Mouse (Mus musculus) gastrocnemius, postnatal 36 days (tissue): ENCODE results near the gene Nacc2. TPM values are rescaled to one million over a fixed set of nuclear protein-coding genes. Genes with fewer than 3 reads are reported as not detected.

Experiments used
- DNase-seq, 2 experiments: peaks; one replicate each; pipeline ENCODE4 v3.0.0; 2022
- intact Hi-C: fragments of 180-260 bp; cut with DNase I; formaldehyde crosslinking; loops from one replicate; pipeline ENCODE4 v1.15.1; 2025
- total RNA-seq, 2 experiments: library from RNA; stranded (reverse); gene quantifications; 2 replicates each; pipeline ENCODE4 v1.2.3; 2021

Nacc2 gene
- total RNA-seq, 2 experiments from 2014 or later, result 16.3 to 27.7 TPM

GRCm38 (mm10) chr2:26140903-26141302, 17.9 kb upstream of the Nacc2 start:
- no peak for DNase-seq
- intact Hi-C loops, result loop anchor here (10.0 kb wide), 1 partner anchor 306 kb away; no protein-coding TSS in a partner anchor

DNA sequence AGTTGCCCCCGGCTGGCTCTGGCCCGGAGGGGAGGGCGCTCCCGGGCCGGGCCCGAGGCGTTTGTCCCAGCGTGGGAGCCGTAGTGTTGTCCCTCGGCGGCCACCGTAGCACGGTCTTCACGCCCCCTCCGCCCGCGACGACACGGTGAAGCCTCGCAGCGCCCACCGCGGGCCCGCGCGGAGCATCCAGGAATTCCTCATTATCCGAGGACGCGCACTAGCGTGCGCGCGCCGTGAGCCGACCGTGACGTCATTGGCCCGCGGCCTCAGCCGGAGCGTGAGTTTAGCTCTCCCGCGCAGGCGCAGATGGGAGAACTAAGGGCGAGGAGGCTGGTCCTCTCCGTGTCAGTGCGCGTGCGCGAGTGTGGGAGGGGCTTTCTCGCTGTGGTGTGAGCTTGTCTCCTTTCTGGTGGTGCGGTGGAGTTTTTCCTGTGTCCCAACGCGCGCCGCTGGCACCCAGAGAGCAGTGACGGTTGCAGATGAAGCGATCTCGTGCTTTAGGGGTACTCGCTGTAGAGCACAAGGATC, 17.3 kb upstream of the Nacc2 start:
- DNase-seq, result peak; percentile 99 to 100
- intact Hi-C loops, result loop anchor here (10.0 kb wide), 1 partner anchor 306 kb away; no protein-coding TSS in a partner anchor

DNA sequence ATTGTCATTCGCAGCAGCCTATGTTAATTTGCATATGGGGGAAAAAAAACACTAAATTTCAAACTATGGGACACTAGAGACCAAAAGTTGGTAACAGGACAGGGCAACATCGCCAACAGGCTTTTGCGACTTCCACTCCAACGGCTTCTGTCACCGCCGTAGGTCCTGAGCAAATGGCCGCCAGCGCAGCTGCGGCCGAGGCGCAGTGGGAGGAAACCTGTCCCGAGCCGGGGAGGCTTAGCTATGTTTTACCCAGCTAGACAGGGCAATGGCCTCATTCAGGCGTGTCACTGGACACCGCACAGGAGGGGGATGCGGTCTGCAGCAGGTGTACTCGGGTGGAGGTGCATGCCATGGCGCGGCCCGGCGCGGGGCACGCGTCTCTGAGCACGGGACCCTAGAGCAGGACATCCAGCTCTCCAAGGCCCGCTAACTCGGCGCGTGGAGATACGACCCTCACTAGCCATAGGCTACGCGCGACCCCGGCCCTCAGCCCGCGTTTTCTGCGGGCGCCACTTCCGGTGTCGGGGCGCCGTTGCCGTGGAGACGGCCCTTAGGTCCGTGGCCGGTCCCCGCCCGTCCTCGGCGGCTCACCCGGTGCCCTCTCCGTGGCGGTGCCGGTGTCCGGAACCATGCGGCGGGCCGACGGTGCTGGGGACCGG, 16.7 kb upstream of the Nacc2 start:
- intact Hi-C loops, result loop anchor here (10.0 kb wide), 1 partner anchor 305 kb away; no protein-coding TSS in a partner anchor
- DNase-seq, result peak in 1 of 2 experiments; percentile 48

GRCm38 (mm10) chr2:26139034-26139544, 16.1 kb upstream of the Nacc2 start:
- no peak for DNase-seq
- intact Hi-C loops, result no loop called here

DNA sequence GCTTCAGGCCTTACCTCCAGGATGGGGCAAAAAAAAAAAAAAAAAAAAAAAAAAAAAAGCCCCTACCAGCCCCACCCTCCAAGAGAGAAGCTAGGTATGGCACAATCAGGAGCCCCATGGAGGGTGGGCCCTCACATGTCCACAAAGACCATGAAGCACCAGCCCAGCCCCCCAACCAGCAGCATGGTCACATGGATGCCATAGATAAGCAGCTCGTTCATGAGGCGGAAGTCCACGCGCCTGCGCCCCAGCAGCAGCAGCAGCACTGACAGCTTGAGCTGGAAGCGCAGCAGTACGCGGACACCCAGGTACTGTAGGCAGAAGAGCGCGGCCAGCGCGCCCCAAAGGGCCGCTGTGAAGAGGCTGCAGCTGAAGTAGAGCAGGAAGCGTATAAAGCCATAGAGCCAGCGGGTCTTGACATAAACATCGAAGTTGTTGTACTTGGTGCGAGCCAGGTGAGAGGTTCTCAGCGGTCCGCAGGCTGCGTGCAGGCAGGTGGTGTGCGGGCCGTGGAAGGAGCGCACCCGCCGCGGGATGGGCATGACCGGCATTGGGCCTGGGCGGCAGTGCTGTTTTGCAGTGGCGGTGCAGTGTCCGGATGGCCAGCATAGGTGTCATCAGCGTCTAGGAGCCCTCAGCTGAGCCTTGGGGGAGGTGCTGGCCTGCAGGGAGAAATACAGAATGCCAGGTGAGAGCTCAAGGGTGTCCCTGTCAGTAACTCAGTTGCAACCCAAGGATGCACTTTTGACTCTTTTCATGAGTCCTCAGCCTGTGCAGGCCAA, 15.4 kb upstream of the Nacc2 start:
- intact Hi-C loops, result no loop called here
- DNase-seq, result no peak

- DNase-seq, result no peak
- intact Hi-C loops, result no loop called here
These were observed 11.6 kb upstream of the Nacc2 start for GRCm38 (mm10) chr2:26134591-26134990.

DNA sequence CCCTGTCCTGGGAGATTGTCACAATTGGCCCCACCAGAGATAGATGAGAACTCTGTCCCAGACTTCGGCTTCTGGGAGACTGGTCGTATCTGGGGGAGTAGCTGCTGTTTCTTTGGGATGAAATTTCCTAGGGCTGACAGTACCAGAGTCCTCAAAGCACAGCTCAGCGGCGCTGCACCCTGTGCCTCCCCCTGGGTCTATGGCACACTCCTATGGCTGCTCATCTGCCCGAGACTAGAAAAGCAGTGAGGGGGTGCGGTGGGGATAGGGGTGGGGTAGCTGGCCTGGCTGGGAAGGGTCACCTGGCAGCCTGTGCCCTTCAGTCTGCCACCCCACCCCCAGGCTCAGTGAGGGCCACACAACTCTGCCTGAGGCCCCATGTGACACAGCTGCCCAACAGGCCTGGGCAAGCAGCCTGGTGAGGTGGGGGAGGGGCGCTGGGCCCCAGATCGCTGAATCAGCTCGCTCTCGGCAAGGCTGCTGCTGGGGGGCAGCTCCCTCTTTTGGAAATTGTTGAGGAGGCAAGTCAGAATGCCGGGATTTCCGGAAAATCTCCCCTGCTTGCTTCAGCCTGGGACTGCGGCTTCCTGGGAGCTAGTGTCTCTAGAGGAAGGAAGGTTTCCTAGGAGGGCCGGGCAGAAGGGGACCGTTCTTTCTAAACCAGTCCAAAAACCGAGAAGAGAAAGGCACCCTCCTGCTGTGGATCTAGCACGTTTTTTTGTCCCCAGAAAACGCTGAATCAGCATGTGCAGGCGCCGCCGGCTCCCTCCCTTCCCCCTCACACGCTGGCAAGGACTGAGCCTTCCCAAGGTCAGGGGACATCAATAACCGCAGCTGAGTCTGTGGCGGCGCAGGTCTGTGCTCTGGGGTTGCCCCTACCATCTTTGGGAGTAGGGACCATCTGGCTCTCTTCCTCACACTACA, 9.9 kb upstream of the Nacc2 start:
- DNase-seq, result peak; percentile 82 to 85

GRCm38 (mm10) chr2:26131327-26131726, 8.3 kb upstream of the Nacc2 start:
- intact Hi-C loops, result no loop called here
- no peak for DNase-seq

More for the DNA sequence above, 9.9 kb upstream of the Nacc2 start:
- intact Hi-C loops, result no loop called here

GRCm38 (mm10) chr2:26129962-26130361, 6.9 kb upstream of the Nacc2 start:
- DNase-seq, result no peak
- intact Hi-C loops, result no loop called here

GRCm38 (mm10) chr2:26129346-26129745, 6.3 kb upstream of the Nacc2 start:
- intact Hi-C loops, result no loop called here
- DNase-seq, result no peak

DNA sequence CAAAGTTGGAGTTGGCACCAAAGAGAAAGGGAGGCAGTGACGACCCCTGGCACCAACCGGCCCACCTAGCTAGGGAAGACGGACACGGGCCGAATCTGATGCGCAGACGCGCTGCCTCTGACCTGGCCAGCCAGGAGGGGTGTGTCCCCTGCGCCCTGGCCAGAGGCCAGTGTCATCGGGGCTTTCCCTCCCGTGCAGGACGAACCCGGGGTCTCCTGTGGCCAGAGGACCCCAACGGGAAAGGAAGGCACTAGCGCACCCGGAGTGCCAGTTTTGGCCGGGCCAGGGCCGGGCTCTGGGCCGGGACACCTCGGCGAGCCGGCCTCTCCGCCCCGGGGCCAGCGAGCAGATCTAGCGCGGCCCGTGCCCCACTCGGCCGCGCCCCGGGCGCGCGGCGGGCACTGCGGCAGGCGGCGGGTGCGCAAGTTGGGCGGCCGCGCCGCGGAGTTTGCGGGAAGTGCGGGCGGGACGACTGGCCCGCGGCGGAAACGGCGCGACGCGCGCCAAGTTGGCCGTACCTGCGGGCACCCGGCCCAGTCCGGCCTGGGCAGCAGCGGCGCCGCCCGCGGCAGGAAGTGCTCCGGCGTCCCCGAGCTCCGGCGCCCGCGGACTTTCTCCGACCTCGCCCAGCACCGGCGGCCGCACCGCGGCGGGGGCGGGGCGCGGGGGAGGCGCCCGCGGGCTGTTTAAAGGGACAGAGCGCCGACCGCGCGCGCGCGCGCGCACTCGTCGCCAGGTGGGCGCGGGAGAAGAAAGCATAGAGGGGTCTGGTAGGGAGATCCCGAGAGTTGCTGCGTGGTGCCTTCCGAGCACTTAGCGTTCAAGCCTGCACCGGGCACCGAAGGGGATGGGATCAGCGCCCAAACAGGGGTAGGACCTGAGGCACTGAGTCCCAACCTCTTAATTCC, 595 bp downstream of the Nacc2 start:
- intact Hi-C loops, result no loop called here
- peak; percentile 63 to 69 for DNase-seq

DNA sequence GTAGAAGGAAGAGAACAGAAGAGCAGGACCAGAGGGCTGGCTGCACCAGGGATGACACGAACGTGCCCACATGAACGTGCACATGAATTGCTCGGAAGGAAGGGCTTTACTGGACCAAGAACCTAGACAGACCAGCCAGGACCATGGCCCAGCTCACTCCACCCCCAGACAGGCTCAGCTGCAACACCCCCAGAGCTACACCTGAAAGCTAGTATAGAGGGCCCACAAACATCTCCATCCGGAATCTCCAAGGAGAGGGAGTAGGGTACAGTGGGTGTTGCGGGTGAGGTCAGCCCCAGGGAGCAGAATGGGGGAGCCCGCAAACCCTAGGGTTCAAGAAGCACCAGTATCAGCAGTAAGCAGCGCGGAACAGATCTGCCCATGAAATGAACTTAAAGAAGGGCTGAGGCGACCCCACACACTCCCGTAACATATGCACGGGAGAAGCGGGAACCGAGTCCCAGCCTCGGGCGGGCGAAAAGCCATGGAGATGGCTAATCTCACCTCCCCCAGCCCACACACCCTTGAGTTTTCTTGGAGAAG, 1.4 kb downstream of the Nacc2 start:
- intact Hi-C loops, result no loop called here
- peak in 1 of 2 experiments; percentile 3 for DNase-seq

DNA sequence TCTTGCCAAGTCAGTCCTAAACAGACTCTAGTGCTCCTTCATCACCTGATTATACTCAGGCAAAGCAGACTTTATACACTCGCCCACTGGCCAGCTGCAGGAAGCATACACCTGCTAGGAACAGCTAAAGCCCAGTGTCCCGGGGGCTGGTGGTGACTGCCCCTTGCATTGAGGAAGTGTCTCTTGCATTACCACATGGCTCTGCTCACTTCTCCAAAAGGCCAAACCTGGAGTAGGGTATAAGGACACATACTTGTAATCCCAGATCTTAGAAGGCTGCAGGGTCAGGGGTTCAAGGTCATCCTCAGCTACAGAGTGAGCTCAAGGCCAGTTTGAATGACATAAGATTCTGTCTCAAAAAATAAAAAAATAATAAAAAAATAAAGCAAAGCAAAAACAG, 3.4 kb downstream of the Nacc2 start:
- intact Hi-C loops, result no loop called here
- DNase-seq, result peak in 1 of 2 experiments; percentile 3

DNA sequence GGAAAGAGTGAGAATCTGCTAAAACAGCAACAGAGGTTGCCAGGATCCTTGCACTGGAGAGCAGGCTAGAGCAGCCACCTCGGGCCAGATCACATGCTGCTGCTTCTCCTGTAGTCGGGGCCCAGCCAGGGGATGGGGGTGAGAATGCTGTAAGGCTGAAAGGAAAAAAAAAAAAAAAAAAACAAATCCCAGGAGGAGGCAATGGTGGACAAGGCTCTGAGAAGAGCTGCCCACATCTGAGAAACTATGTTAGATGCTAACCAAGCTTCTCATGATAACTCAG, 3.8 kb downstream of the Nacc2 start:
- no peak for DNase-seq
- intact Hi-C loops, result no loop called here

GRCm38 (mm10) chr2:26118584-26119309, 4.3 kb downstream of the Nacc2 start:
- peak in 1 of 2 experiments; percentile 36 for DNase-seq
- intact Hi-C loops, result no loop called here

DNA sequence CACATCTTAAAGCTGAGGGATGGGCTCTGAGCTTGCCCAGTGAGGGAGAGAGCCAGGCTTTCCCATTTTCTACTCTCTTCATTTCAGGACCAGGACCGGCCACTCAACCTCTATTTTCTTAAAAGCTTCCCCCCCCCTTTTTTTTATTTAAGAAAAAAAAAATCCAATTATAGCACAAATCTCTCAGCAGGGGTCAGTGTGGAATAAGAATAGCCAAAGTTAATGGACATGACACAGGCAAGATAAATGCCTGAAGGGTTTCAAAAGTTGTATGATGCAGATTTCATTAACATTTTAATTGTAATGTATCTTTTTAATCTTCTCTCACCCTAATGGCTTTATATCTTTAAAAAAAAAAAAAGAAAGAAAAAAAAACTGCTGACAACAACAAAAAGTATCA, 5.4 kb downstream of the Nacc2 start:
- intact Hi-C loops, result no loop called here
- DNase-seq, result no peak

GRCm38 (mm10) chr2:26116550-26116949, 6.5 kb downstream of the Nacc2 start:
- no peak for DNase-seq
- intact Hi-C loops, result no loop called here

DNA sequence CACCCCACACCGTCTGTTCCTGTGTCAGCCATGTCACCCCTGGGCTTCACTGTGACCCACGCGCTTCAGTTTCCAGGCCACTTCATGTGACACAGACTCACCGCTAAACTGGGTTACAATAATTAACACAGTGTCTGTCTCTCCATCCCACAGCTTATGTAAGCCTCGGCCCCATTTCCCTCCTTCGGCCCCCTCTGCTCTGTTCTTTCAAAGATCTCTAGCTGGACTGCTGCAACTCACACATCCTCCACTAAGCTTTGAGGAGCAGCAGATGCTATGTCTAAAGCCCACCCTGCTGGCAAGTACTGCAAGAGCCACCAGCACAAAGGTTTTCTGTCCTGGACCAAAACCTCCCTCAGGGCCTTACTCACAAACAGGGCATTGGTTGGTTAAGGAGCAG, 7.8 kb downstream of the Nacc2 start:
- intact Hi-C loops, result no loop called here
- DNase-seq, result no peak

GRCm38 (mm10) chr2:26108237-26108636, 14.8 kb downstream of the Nacc2 start:
- no peak for DNase-seq

More at GRCm38 (mm10) chr2:26108237-26108636, 14.8 kb downstream of the Nacc2 start:
- intact Hi-C loops, result no loop called here
